Mouse (Mus musculus): Measurements from ENCODE around the gene Gm49396.

- no peak for TF ChIP-seq POLR2A (IDR thresholded peaks at IDR 0.05; ENCODE audit: insufficient read depth, low read depth, low read length)
- TF ChIP-seq CTCF (IDR thresholded peaks at IDR 0.05): peak; percentile 32; the same call in 1 of the 2 replicates
Observed at GRCm38 (mm10) chr7:30614454-30614853, 51.3 kb downstream of the Gm49396 start.
